Mouse (Mus musculus) induced T-regulatory cell, adult 2 months (primary cell): ENCODE data around the gene Ophn1.
A peak's percentile ranks its signal among the peaks of the same experiment; 100 is the strongest.

ENCODE experiments used
- DNase-seq: peaks from one replicate; pipeline ENCODE4 v3.0.0-alpha.2; 2012; ENCODE audit warnings: low read depth

Ophn1 gene

GRCm38 (mm10) chrX:98890406-98891116 lies at the start of gene Ophn1:
Ophn1 (minus strand) TSS chrX:98891025.
- DNase-seq, result no peak

- DNase-seq, result peak; percentile 93
Observed at GRCm38 (mm10) chrX:98937555-98938294, 46.9 kb upstream of the Ophn1 start.

- peak; percentile 92 for DNase-seq
Observed at GRCm38 (mm10) chrX:98936707-98937554, 46.1 kb upstream of the Ophn1 start.

GRCm38 (mm10) chrX:98936101-98936500 lies 45.3 kb upstream of the Ophn1 start, which contains the start of gene Yipf6:
Yipf6 (plus strand) TSS chrX:98936316.
- no peak for DNase-seq

- peak; percentile 25 for DNase-seq
Observed at GRCm38 (mm10) chrX:98919423-98919822, 28.6 kb upstream of the Ophn1 start.

- no peak for DNase-seq
Observed at GRCm38 (mm10) chrX:98908910-98909309, 18.1 kb upstream of the Ophn1 start.

GRCm38 (mm10) chrX:98904226-98904625 lies 13.4 kb upstream of the Ophn1 start:
- no peak for DNase-seq

GRCm38 (mm10) chrX:98898307-98898706 lies 7.5 kb upstream of the Ophn1 start:
- DNase-seq, result no peak

- no peak for DNase-seq
Observed at GRCm38 (mm10) chrX:98890072-98890405, 786 bp downstream of the Ophn1 start.

GRCm38 (mm10) chrX:98881983-98882382 lies 8.8 kb downstream of the Ophn1 start:
- no peak for DNase-seq

GRCm38 (mm10) chrX:98881085-98881484 lies 9.7 kb downstream of the Ophn1 start:
- DNase-seq, result no peak

GRCm38 (mm10) chrX:98880314-98880713 lies 10.5 kb downstream of the Ophn1 start:
- DNase-seq, result no peak

GRCm38 (mm10) chrX:98875144-98875543 lies 15.7 kb downstream of the Ophn1 start:
- no peak for DNase-seq

- no peak for DNase-seq
Observed at GRCm38 (mm10) chrX:98874086-98874485, 16.7 kb downstream of the Ophn1 start.

GRCm38 (mm10) chrX:98872064-98872463 lies 18.8 kb downstream of the Ophn1 start:
- no peak for DNase-seq

- DNase-seq, result no peak
Observed at GRCm38 (mm10) chrX:98870541-98870940, 20.3 kb downstream of the Ophn1 start.

GRCm38 (mm10) chrX:98869735-98870134 lies 21.1 kb downstream of the Ophn1 start:
- DNase-seq, result no peak

GRCm38 (mm10) chrX:98869165-98869564 lies 21.7 kb downstream of the Ophn1 start:
- no peak for DNase-seq

GRCm38 (mm10) chrX:98860167-98860566 lies 30.7 kb downstream of the Ophn1 start:
- DNase-seq, result no peak

GRCm38 (mm10) chrX:98856046-98856445 lies 34.8 kb downstream of the Ophn1 start:
- no peak for DNase-seq

- DNase-seq, result no peak
Observed at GRCm38 (mm10) chrX:98850869-98851268, 40.0 kb downstream of the Ophn1 start.

- no peak for DNase-seq
Observed at GRCm38 (mm10) chrX:98841606-98842005, 49.2 kb downstream of the Ophn1 start.

GRCm38 (mm10) chrX:98835989-98836388 lies 54.8 kb downstream of the Ophn1 start:
- DNase-seq, result no peak
